Mouse (Mus musculus): ENCODE data around the gene Lrrc9.

GRCm38 (mm10) chr12:72535599-72535998, 93.9 kb downstream of the Lrrc9 start:
- TF ChIP-seq CTCF (IDR thresholded peaks at IDR 0.05) (no peak), EP300 (IDR thresholded peaks at IDR 0.05) (no peak)

Data from lung, postnatal 0 days (tissue).